Mouse (Mus musculus) B cell, adult 2 months (primary cell): Measurements from ENCODE around the gene Snapc3.

Experiments
- DNase-seq, 2 experiments: peaks; one replicate each; pipeline ENCODE4 v3.0.0; 2022

Gene Snapc3

GRCm38 (mm10) chr4:83417160-83417819 lies at the start of gene Snapc3:
Snapc3 (plus strand) TSS chr4:83417724.
- peak; percentile 96 for DNase-seq

- DNase-seq: no peak
Measured at GRCm38 (mm10) chr4:83373381-83373780, 44.1 kb upstream of the Snapc3 start.

- DNase-seq: no peak
Measured at GRCm38 (mm10) chr4:83375650-83376049, 41.9 kb upstream of the Snapc3 start.

GRCm38 (mm10) chr4:83376461-83377015 lies 41.0 kb upstream of the Snapc3 start:
- no peak for DNase-seq

- DNase-seq: no peak
Measured at GRCm38 (mm10) chr4:83379036-83379435, 38.5 kb upstream of the Snapc3 start.

GRCm38 (mm10) chr4:83379746-83380145 lies 37.8 kb upstream of the Snapc3 start:
- DNase-seq: no peak

GRCm38 (mm10) chr4:83380266-83380665 lies 37.3 kb upstream of the Snapc3 start:
- no peak for DNase-seq

- DNase-seq: peak; percentile 70 to 72
Measured at GRCm38 (mm10) chr4:83383899-83384490, 33.5 kb upstream of the Snapc3 start.

GRCm38 (mm10) chr4:83385091-83385490 lies 32.4 kb upstream of the Snapc3 start:
- DNase-seq: no peak

- DNase-seq: no peak
Measured at GRCm38 (mm10) chr4:83390551-83390950, 27.0 kb upstream of the Snapc3 start.

- DNase-seq: no peak
Measured at GRCm38 (mm10) chr4:83391956-83392355, 25.6 kb upstream of the Snapc3 start.

GRCm38 (mm10) chr4:83393733-83394132 lies 23.8 kb upstream of the Snapc3 start:
- DNase-seq: no peak

GRCm38 (mm10) chr4:83396346-83396745 lies 21.2 kb upstream of the Snapc3 start:
- no peak for DNase-seq

- no peak for DNase-seq
Measured at GRCm38 (mm10) chr4:83396996-83397770, 20.3 kb upstream of the Snapc3 start.

GRCm38 (mm10) chr4:83398527-83398926 lies 19.0 kb upstream of the Snapc3 start:
- no peak for DNase-seq

- no peak for DNase-seq
Measured at GRCm38 (mm10) chr4:83400691-83401595, 16.6 kb upstream of the Snapc3 start.

- DNase-seq: no peak
Measured at GRCm38 (mm10) chr4:83401712-83402111, 15.8 kb upstream of the Snapc3 start.

GRCm38 (mm10) chr4:83407688-83408087 lies 9.8 kb upstream of the Snapc3 start:
- DNase-seq: no peak

GRCm38 (mm10) chr4:83409867-83410505 lies 7.5 kb upstream of the Snapc3 start:
- DNase-seq: no peak

- no peak for DNase-seq
Measured at GRCm38 (mm10) chr4:83412060-83412459, 5.5 kb upstream of the Snapc3 start.

GRCm38 (mm10) chr4:83414241-83414824 lies 3.2 kb upstream of the Snapc3 start:
- no peak for DNase-seq

- no peak for DNase-seq
Measured at GRCm38 (mm10) chr4:83417820-83418186, 279 bp downstream of the Snapc3 start.
